Mouse (Mus musculus): ENCODE results near the gene Tuba1a.

Gene Tuba1a

GRCm38 (mm10) chr15:98953401-98954356, at the start of gene Tuba1a, which contains the start of gene Gm49450:
Gene Tuba1a (minus strand): TSS chr15:98953703.
Gene Gm49450 (minus strand): TSS chr15:98953551.
- peak; percentile 99 for DNase-seq

- no peak for DNase-seq
These were observed 48.0 kb upstream of the Tuba1a start for GRCm38 (mm10) chr15:99001451-99001931.

- DNase-seq: peak; percentile 75
These were observed 47.2 kb upstream of the Tuba1a start for GRCm38 (mm10) chr15:99000535-99001283.

- DNase-seq: no peak
These were observed 45.3 kb upstream of the Tuba1a start for GRCm38 (mm10) chr15:98998775-98999157.

- DNase-seq: no peak
These were observed 44.7 kb upstream of the Tuba1a start for GRCm38 (mm10) chr15:98997938-98998774.

- DNase-seq: peak; percentile 9
These were observed 43.3 kb upstream of the Tuba1a start for GRCm38 (mm10) chr15:98996840-98997239.

GRCm38 (mm10) chr15:98994957-98995520, 41.5 kb upstream of the Tuba1a start:
- DNase-seq: peak; percentile 38

GRCm38 (mm10) chr15:98993865-98994264, 40.4 kb upstream of the Tuba1a start:
- peak; percentile 91 for DNase-seq

- DNase-seq: peak; percentile 92
These were observed 39.7 kb upstream of the Tuba1a start for GRCm38 (mm10) chr15:98993093-98993793.

- peak; percentile 84 for DNase-seq
These were observed 38.8 kb upstream of the Tuba1a start for GRCm38 (mm10) chr15:98992086-98992912.

GRCm38 (mm10) chr15:98991540-98992050, 38.1 kb upstream of the Tuba1a start:
- no peak for DNase-seq

GRCm38 (mm10) chr15:98990669-98991539, 37.4 kb upstream of the Tuba1a start:
- peak; percentile 63 for DNase-seq

- peak; percentile 21 for DNase-seq
These were observed 36.4 kb upstream of the Tuba1a start for GRCm38 (mm10) chr15:98989701-98990430.

GRCm38 (mm10) chr15:98988787-98989186, 35.3 kb upstream of the Tuba1a start:
- peak; percentile 8 for DNase-seq

GRCm38 (mm10) chr15:98987661-98988181, 34.2 kb upstream of the Tuba1a start:
- peak; percentile 31 for DNase-seq

- peak; percentile 45 for DNase-seq
These were observed 33.7 kb upstream of the Tuba1a start for GRCm38 (mm10) chr15:98987077-98987630.

- peak; percentile 50 for DNase-seq
These were observed 32.6 kb upstream of the Tuba1a start for GRCm38 (mm10) chr15:98985982-98986715.
